Mouse (Mus musculus): ENCODE measurements at regions not wholly inside any gene's neighbourhood (a gene's known extent, or its start where the extent isn't known, plus 50 kb on each side); places are given as distances from the start of the nearest gene placed in this dataset.

DNA sequence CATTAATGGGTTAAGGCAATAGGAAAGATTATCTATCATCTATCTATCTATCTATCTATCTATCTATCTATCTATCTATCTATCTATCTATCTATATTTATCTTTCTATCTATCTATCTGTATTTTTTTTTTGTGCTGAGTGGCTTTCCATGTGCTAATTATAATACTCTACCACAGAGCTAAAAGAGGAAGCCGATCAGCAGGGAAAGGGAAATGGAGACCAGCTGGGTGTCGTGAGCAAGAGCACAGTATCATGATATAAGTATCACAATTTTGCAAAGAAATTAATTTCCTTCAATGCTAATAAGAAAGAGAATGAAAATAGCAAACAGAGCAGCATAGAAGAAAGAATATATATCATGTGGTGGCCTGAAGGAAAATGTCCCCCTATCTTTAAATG, 69.6 kb downstream of the Cldn1 start:
- no peak for DNase-seq (ENCODE audit: low spot score in 2 of 2)

GRCm38 (mm10) chr16:26291692-26292091, 79.9 kb downstream of the Cldn1 start:
- DNase-seq (ENCODE audit: low spot score in 2 of 2), result no peak

DNA sequence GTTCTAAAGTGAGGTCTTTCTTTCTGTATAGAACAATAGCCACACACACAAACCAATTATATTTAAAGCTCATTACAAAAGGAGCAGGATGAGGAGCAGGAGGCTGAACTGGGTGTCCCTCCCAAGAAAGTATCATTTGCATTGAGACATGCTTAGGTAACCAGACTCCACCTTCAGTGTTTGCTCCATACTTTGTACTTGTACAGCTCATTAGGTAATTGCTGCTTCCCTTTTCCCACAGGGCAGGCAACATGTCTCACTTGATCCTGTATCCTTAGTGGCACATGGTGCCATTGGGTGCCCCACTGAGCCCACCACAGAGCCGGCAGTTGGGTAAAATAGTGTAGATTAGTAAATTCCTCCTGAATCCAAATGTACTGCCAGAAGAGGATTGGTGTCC, 86.0 kb downstream of the Cldn1 start:
- DNase-seq (ENCODE audit: low spot score in 2 of 2), result no peak

DNA sequence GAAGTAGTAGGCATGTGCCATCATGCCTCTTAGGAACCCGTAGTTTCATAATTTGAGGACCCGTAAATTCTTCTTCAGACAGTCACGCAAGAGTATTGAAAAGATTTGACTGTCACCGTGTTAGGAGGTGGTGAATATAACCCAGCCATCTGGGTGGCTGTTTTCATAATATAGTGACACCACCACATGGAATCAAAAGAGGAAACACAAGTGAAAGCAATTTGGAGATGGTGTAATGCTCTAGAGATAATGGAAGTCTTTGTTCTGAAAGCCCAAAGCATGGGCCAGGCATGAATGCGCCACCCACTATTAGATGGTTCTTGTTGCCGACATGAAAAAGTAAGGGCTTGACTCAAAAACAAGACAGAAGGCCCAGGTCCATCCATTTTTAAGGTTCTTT, 86.9 kb downstream of the Cldn1 start:
- no peak for DNase-seq (ENCODE audit: low spot score in 2 of 2)

GRCm38 (mm10) chr16:26282418-26282817, 89.2 kb downstream of the Cldn1 start:
- no peak for DNase-seq (ENCODE audit: low spot score in 2 of 2)

DNA sequence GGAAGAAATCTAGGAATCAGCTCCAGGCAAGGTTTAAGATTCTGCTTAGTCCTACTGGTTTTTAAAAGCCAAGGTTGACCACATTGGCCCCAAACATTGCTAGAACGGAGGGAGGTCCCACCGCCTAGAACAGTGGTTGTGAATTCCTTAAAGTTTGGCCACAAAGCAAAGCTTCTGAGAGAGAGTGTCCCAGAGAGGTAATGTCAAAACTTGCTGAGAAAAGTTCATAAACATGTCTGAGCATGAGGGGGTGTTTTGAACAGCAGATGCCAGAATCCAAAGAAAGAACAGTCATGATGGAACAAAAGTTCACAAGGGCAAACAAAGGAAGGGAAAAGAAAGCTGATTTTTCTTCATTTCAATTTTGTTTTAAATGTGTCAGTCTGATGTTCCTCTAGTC, 90.1 kb downstream of the Cldn1 start:
- no peak for DNase-seq (ENCODE audit: low spot score in 2 of 2)

DNA sequence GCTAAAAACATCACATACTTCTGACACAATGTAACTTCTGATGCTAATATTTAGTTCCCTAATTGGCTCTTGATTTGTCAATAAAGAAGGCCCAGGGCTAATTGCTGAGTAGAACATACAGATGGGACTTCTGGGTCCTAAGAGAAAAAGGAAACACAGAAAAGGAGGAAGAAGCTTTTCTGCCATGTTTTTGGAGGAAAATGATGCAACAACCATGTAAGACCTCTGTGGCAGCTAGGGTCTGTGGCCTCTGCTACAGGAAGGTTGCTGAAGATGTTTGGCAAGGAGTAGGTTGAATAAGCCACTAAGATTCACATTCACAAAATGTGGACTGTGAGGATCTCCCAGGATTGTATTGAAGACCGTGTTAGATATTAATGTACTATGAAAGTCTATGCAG, 94.9 kb downstream of the Cldn1 start:
- no peak for DNase-seq (ENCODE audit: low spot score in 2 of 2)

DNA sequence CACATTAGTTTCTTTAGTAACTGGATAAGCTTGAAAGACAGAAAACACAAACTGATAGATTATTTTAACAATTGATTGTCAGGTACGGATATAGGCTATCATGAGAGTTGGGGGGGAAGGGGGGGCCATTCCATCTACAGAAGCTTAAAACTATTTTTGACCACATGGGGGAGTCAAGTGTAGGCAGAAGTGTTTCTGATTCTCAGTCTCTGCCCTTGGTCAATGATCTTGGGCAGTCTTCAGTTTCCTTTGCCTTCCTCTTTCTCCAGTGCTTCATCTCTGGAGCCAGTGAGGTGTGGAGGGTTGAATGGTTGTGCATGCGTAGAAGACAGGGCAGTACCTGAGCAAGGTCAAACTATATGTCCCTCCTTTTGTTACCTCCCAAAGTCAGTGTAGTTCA, 118.8 kb downstream of the Cldn1 start:
- DNase-seq (ENCODE audit: low spot score in 2 of 2), result no peak

- no peak for DNase-seq (ENCODE audit: low spot score in 2 of 2)
Measured at GRCm38 (mm10) chr16:26251698-26252097, 119.9 kb downstream of the Cldn1 start.

DNA sequence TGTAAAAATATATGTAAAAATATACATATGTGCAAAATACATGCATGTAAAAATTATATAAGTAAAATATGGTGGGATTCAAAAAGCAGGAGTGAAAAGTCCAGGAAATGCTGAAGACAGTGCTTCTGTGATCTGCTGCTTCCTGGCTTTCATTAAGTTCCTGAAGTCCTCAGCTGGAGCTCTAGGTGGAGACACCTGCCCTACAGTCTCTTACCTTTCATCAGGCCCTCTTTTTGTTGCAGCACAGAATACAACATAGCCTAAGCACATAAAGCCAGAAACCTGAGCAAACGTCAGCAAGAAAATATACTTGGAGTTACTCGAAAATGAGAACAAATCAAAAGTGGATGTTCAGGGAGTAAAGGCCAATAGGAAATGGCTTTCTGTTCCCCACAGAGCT, 120.6 kb downstream of the Cldn1 start:
- no peak for DNase-seq (ENCODE audit: low spot score in 2 of 2)

DNA sequence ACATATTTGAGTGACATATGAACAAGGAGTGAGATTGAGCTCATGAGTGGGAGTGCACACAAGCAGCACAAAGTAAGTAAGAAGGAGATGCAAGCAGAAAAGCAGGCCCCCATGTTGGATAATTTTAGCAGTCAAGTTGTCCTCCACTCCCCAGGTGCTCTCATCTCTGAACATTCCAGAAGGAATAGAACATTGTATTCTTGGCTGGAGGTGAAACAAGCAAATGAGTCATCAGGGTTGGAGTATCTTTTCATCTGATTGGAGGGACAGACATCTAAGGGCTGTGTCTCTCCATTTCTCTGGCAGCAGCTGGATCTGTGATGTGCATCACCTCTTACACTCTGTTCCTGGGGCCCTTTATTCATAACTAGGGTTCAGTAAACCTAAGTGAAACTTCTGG, 122.7 kb downstream of the Cldn1 start:
- no peak for DNase-seq (ENCODE audit: low spot score in 2 of 2)

DNA sequence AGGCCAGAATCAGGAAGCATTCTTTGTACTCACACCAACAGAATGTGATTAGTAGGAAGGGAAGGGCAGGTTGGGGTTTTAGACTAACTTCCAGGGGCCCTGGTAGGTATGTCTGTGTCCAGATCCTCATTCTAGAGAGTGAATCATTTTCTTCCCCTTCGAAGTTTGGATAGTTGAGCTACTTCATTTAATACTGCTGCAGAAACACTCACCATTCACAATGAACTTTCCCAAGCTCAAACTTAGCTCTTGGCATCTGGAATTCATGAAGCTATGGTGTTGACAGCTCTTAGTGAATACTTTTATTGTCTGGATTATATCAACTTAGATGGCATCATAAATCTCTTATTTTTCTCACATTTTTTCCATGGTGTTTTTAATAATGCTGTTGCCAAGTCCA, 123.7 kb downstream of the Cldn1 start:
- no peak for DNase-seq (ENCODE audit: low spot score in 2 of 2)

DNA sequence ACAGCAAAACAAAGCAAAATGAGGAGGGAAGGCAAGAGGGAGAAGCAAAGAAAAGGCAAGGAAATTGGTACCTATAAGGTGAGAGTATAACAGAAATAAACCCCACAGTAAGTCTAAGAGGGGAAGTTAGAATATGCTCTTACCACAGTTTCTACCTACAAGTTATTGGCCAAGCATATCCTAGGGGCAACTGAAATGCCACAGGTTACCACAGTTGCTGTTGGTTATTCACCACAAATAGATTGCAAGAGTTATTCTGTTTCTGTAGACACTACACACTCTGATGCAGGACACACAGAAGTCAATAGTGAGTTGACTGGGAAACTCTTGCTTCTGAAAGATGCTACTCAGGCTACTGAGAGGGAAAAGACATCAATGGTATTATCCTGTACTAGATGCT, 129.7 kb upstream of the P3h2 start:
- no peak for DNase-seq (ENCODE audit: low spot score in 2 of 2)

DNA sequence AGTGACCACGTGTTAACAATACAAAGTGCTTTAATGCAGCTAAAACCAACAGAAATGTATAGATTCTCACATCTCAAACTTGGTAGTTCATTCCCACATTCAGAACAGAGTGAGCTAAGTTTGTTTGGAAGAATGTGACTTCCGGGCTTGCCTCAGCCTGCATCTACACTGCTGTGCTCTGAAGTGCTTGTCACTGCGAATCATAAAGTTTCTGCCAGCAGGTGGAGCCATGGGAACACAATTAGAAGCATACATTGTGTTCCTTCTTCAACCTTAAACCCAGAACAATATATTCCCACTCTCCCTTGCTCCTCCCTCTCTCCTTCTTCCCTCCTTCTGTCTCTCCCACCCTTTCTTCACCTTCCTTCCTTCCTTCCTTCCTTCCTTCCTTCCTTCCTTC, 128.5 kb upstream of the P3h2 start:
- DNase-seq (ENCODE audit: low spot score in 2 of 2), result peak in 1 of 2 experiments; percentile 1

DNA sequence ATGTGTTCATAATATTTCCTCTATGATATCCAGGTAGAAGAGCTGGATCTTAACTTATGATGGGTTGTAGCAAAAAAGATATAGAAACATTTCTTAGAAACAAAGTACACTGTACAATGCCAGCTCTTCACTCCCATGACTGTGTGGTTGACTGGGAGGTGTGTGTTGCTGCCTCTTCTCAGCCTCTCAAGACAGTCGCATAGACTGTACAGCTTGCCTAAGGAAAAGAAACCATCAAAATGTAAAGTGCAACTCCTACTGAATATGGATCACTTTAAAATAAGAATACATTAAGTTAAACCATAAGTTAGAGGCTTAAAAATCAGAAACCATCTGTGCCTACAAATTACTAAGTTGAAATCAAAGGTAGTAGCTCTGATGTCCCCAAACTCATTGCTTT, 125.5 kb upstream of the P3h2 start:
- DNase-seq (ENCODE audit: low spot score in 2 of 2), result no peak

GRCm38 (mm10) chr16:26211418-26211817, 105.8 kb upstream of the P3h2 start:
- no peak for DNase-seq (ENCODE audit: low spot score in 2 of 2)

- DNase-seq (ENCODE audit: low spot score in 2 of 2), result no peak
Measured at GRCm38 (mm10) chr16:26199125-26199524, 93.5 kb upstream of the P3h2 start.

DNA sequence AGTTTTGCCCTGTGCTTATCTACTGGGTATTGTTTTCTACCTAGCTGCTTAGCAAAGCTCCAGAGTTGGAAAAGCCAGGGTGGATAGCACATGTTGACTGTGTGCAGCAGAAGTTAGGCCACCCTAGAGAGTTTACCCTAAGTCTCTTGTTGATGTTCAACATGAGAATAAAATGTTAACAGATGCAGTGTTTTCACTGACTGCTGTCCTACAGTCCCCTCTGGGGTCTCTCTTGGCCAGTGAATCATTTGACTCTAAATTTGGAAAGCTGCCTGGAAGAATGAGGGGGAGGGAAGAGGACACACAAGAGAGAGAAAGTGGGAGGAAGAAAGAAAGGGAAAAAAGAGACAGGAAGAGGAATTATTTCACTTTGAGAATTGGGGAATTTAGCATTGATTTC, 90.8 kb upstream of the P3h2 start:
- no peak for DNase-seq (ENCODE audit: low spot score in 2 of 2)

DNA sequence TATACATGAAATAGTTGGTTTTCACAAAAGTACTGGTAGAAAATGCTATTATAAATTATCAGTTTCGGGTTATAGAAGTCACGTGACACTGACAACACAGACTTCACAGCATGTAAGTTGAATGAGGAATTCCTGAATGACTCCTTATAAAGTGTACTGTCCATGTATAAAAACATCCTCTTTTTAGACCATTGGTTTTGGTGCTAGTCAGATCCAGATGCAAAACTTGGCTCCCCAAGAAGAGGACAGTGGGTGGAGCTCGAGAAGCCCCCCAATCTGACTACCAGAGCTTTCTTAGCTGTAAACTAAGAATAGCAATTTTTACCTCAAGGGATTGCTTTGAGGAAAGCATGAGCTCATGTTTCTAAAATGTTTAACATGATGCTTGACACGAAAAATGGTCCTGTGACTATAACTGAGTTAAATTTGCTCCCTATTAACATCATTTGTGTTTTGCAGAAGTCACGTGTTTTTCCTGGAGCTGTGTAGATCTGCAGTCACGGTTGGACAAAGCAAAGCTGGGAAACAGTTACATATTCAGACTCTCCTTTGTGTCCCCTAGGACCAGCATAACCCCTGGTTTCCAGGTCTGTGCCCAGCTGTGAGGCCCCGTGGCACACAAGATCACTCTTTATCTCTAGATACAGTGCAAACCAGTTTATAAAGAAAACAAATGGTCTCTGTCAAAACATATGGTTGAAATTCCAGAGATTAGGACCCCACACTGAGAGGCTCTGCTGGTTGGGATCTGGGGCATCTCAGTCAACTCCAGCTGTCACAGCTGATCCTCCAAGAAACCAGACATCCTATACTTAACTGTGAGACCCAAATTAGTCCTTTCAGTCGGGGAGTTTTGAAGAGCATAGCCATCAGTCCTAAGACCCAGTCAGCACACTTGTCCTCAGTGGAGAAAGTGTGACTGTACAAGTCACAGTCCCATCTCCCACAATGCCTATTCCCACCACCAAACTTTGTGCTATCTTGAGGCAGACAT, 80.0 kb upstream of the P3h2 start:
- DNase-seq (ENCODE audit: low spot score in 2 of 2), result no peak

- DNase-seq (ENCODE audit: low spot score in 2 of 2), result no peak
Measured at GRCm38 (mm10) chr16:26184647-26185262, 79.2 kb upstream of the P3h2 start.

- DNase-seq (ENCODE audit: low spot score in 2 of 2), result no peak
Measured at GRCm38 (mm10) chr16:26183530-26183929, 77.9 kb upstream of the P3h2 start.

- DNase-seq (ENCODE audit: low spot score in 2 of 2), result no peak
Measured at GRCm38 (mm10) chr16:26181716-26182115, 76.1 kb upstream of the P3h2 start.

DNA sequence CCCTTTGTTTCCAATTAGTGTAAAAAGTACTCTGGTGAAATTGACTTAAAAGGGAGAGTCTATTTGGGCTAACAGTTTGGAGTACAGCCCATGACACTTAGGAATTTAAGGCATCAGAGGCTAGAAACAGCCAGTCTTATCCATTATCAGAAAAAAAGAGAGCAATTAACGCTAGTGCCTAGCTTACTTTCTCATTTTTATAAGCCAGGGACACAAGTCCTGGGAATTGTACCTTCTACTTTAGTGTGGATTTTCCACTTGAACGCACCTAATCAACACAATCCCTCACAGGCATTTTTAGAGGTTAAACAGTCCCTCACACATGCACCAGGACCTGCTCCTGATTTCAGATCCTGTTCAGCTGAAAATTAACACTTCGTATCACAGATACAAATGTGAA, 65.9 kb upstream of the P3h2 start:
- no peak for DNase-seq (ENCODE audit: low spot score in 2 of 2)

All from natural killer cell, adult 2 months (primary cell).